Mouse (Mus musculus) urinary bladder, postnatal 14 days (tissue): ENCODE measurements around the gene Spocd1.

ENCODE experiments used
- DNase-seq: peaks from one replicate; pipeline ENCODE4 v3.0.0; 2021; ENCODE audit warnings: low spot score

The Spocd1 gene

GRCm38 (mm10) chr4:129974285-129974684, 45.2 kb downstream of the Spocd1 start:
- DNase-seq = no peak

- DNase-seq = no peak
These were observed 48.2 kb downstream of the Spocd1 start for GRCm38 (mm10) chr4:129977256-129977655.

GRCm38 (mm10) chr4:129978227-129978626, 49.2 kb downstream of the Spocd1 start:
- no peak for DNase-seq

- DNase-seq = no peak
These were observed 49.9 kb downstream of the Spocd1 start for GRCm38 (mm10) chr4:129978930-129979329.

GRCm38 (mm10) chr4:129981657-129982056, 52.6 kb downstream of the Spocd1 start:
- no peak for DNase-seq

- no peak for DNase-seq
These were observed 54.0 kb downstream of the Spocd1 start for GRCm38 (mm10) chr4:129983046-129983445.

- DNase-seq = peak; percentile 71
These were observed 54.8 kb downstream of the Spocd1 start for GRCm38 (mm10) chr4:129983764-129984420.

- no peak for DNase-seq
These were observed 55.5 kb downstream of the Spocd1 start, which contains the start of gene Adgrb2 for GRCm38 (mm10) chr4:129984421-129985061. TSS of gene Adgrb2 (plus strand) at chr4:129984870.

- DNase-seq = no peak
These were observed 56.2 kb downstream of the Spocd1 start for GRCm38 (mm10) chr4:129985161-129985670.

- DNase-seq = peak; percentile 45
These were observed 56.8 kb downstream of the Spocd1 start for GRCm38 (mm10) chr4:129985671-129986441.

- peak; percentile 48 for DNase-seq
These were observed 58.9 kb downstream of the Spocd1 start for GRCm38 (mm10) chr4:129987825-129988504.

- DNase-seq = no peak
These were observed 60.9 kb downstream of the Spocd1 start for GRCm38 (mm10) chr4:129989925-129990324.

GRCm38 (mm10) chr4:129992720-129993119, 63.7 kb downstream of the Spocd1 start:
- DNase-seq = no peak

- DNase-seq = no peak
These were observed 64.2 kb downstream of the Spocd1 start for GRCm38 (mm10) chr4:129993213-129993612.

GRCm38 (mm10) chr4:129993944-129994695, 65.1 kb downstream of the Spocd1 start:
- no peak for DNase-seq

- no peak for DNase-seq
These were observed 65.7 kb downstream of the Spocd1 start for GRCm38 (mm10) chr4:129994728-129995127.

GRCm38 (mm10) chr4:129995255-129995654, 66.2 kb downstream of the Spocd1 start:
- DNase-seq = no peak

GRCm38 (mm10) chr4:129996015-129996414, 67.0 kb downstream of the Spocd1 start:
- DNase-seq = no peak

GRCm38 (mm10) chr4:129998124-129998523, 69.1 kb downstream of the Spocd1 start:
- no peak for DNase-seq

- DNase-seq = no peak
These were observed 72.7 kb downstream of the Spocd1 start for GRCm38 (mm10) chr4:130001710-130002109.

GRCm38 (mm10) chr4:130002157-130002556, 73.1 kb downstream of the Spocd1 start:
- no peak for DNase-seq
